Mouse (Mus musculus) kidney, adult 11 months (tissue): ENCODE measurements around the gene Cstad.

Experiments used
- DNase-seq: peaks from one replicate; pipeline ENCODE4 v3.0.0; 2022

Gene Cstad

GRCm38 (mm10) chr2:30594641-30595379 is at the start of gene Cstad:
Gene Cstad, plus strand, starts transcription at chr2:30595040.
- DNase-seq: peak; percentile 74

GRCm38 (mm10) chr2:30545706-30546105 is 49.1 kb upstream of the Cstad start:
- DNase-seq: no peak

- DNase-seq: no peak
Observed at GRCm38 (mm10) chr2:30546219-30546618, 48.6 kb upstream of the Cstad start.

GRCm38 (mm10) chr2:30547455-30548217 is 47.2 kb upstream of the Cstad start:
- DNase-seq: peak; percentile 66

DNA sequence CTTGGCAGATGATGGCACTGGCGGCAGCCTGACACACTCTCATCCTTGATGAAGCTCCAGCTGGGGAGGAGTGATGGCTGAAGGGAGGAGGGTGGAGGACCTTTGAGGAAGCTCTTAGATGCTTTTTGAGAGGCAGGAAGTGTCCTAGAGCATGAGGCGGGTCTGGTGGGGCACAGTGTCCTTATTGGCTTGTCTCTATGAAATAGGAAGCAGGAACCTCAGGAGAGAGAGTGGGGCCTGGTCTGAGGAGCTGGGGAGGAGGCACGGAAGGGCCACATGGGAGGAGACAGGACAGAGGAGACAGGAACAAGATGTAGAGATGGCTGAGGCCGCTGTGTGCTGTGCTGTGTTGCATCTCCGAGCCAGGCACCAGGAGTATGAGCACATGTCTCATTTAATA is 43.3 kb upstream of the Cstad start:
- no peak for DNase-seq

- DNase-seq: peak; percentile 40
Observed at GRCm38 (mm10) chr2:30553851-30554540, 40.8 kb upstream of the Cstad start.

- no peak for DNase-seq
Observed at GRCm38 (mm10) chr2:30555257-30555656, 39.6 kb upstream of the Cstad start.

GRCm38 (mm10) chr2:30556495-30556894 is 38.3 kb upstream of the Cstad start:
- DNase-seq: no peak

- no peak for DNase-seq
Observed at GRCm38 (mm10) chr2:30559552-30559951, 35.3 kb upstream of the Cstad start.

DNA sequence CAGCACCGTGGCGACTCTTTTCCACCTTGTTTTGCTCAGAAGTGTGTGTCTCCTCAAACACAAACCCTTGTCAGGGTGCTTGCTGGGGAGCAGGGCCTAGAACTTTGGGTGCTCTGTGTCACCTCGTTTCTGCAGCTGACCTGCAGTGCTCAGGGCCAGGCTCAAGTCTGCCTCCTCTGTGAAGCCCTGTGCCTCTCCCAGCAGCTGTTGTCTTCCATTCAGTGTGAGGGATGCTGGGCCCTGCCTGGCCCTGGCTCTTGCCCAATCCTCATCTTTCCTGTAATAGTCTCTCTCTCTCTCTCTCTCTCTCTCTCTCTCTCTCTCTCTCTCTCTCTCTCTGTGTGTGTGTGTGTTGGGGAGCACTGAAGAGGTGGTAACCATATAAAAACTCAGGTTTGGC is 32.3 kb upstream of the Cstad start:
- no peak for DNase-seq

GRCm38 (mm10) chr2:30571647-30572046 is 23.2 kb upstream of the Cstad start:
- DNase-seq: no peak

GRCm38 (mm10) chr2:30573522-30573921 is 21.3 kb upstream of the Cstad start:
- DNase-seq: no peak

DNA sequence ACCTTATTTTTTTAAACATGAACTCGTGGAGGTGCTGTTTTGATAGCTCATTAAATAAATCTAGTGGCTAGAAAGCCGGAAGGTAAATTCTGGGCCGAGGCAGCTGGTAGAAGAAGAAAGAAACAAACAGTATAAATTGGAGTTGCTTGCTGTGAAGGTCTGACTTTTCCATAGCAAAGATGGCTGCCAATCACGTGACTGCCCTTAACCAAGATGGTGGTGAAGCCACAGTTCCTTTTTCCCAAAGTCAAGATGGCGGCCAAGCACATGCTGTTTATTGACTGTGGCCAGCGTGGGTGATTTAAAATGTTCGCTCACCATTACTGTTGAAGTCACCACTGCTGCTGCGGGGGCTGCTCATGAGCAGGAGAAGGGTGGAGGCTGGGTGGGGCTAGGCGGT is 17.8 kb upstream of the Cstad start:
- no peak for DNase-seq

GRCm38 (mm10) chr2:30578006-30578405 is 16.8 kb upstream of the Cstad start:
- DNase-seq: no peak

DNA sequence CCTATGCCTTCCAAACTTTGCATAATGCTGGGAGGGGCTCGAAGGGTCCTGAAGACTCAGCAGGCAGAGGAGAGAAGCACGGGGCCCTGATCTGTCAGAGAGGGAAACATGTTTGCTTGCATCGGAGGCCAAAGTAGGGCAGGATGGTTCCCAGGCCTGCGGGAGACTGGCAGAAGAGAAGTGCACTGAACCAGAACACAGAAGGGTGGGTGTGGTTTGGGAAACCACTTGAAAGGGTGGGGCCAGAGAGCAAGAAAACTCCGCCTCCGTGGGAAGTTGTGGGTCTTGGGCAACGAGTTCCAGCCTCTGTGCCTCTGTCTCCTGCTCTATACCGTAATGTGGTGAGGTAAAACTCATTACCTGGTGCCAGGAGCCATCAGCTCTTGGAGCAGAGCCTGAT is 7.7 kb upstream of the Cstad start:
- peak; percentile 56 for DNase-seq

GRCm38 (mm10) chr2:30587671-30588070 is 7.2 kb upstream of the Cstad start:
- no peak for DNase-seq

DNA sequence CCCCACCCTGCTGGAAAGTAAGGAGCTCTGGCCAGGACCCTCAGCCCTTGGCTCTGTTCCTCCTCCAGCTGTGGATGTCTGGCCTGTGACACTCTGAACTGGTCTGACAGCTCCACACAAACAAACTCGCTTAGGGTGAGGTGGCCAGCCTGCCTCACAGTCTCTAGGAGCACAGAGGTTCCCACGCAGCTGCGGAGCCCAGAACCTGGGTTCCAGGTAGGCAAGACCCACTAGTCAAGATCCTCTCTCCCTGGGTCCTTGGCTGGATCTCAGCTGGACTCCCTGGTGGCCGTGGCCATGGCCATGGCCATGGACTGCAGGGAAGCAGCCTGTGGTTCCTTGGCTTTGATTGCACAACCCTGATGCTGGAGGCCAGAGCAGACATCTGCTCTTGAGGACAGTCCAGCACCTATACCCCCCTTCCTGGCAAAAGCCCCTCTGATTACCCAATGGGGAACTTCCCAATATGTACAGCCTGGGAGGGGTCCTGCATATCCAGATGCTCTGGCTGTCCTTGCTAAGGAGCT is 5.8 kb upstream of the Cstad start:
- peak; percentile 49 for DNase-seq

GRCm38 (mm10) chr2:30589781-30590180 is 5.1 kb upstream of the Cstad start:
- DNase-seq: peak; percentile 21

DNA sequence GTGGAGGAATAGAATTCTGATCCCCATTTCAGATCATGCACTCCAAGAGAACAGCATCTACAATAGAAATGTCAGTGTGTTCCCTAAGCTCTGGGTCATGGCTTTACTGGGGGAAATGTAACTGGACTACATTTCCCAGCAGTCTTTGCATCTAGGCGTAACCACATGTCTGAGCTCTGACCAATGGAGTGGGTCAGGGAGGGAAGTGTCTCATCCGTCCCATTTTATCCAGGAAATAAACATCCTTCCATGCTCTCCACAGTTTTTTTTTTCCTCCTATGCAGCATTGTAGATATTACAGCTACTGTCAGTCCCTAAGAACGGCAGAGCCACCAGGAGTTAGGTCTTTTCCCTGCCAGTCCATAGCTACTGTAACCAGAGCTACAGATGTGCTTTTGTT is 3.9 kb upstream of the Cstad start:
- DNase-seq: peak; percentile 68

- DNase-seq: no peak
Observed at GRCm38 (mm10) chr2:30592391-30592790, 2.4 kb upstream of the Cstad start.

- DNase-seq: peak; percentile 7
Observed at GRCm38 (mm10) chr2:30592951-30593350, 1.9 kb upstream of the Cstad start.

DNA sequence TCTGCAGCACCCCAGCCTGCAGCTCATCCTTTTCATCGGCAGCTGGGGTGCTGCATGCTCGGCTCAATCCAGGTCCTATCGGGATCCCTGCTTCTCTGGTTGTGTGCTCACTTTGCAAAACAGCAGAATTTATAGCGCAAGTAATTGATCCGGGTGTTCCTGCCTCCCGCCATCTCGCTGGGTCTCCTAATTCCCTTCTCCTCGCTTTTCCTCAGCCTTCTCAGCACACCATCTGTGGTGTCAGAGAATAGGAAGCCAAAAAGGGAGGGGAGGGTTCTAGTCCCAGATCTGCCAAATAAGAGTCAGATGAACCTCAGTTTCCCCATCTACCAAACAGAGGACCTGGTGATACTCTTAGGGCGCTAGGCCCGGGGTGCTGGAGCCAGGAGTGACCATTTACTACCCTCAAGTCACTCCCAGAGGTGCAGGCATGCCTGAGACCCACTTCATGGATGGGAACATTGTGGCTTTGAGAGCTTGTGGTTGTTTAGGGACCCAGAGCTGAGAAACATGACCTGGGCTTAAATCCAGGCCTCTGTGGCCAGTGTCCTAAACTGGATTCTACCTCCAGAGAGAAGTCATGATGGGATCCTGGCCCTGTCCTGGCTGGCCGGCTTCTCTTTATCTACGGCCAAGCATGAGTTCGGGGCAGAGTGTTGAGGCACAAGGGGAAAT is 1.1 kb upstream of the Cstad start:
- peak; percentile 4 for DNase-seq

- DNase-seq: peak; percentile 1
Observed at GRCm38 (mm10) chr2:30595796-30596195, 956 bp downstream of the Cstad start.
